Mouse (Mus musculus) embryonic facial prominence, embryonic 12.5 days (tissue): ENCODE results near the gene Slx1b. TPM values are rescaled to one million over a fixed set of nuclear protein-coding genes. Genes with fewer than 3 reads are reported as not detected.

ENCODE experiments used
- ATAC-seq: fragments of 200-750 bp; cut with Nextera tagmentation; 2 replicates; pipeline ENCODE4 v1.8.0; 2017; ENCODE audit not compliant: insufficient number of reproducible peaks, insufficient read depth, low FRiP score, low TSS enrichment
- H3K27ac ChIP-seq: fragments of 300-500 bp; sonication (generic); 2 replicates; pipeline ENCODE4 v1.5.1; 2016; ENCODE audit warnings: mild to moderate bottlenecking
- H3K27me3 ChIP-seq: fragments of 300-500 bp; sonication (generic); 2 replicates; pipeline ENCODE4 v1.6.1; 2016; ENCODE audit warnings: mild to moderate bottlenecking, moderate library complexity
- H3K36me3 ChIP-seq: fragments of 300-500 bp; sonication (generic); 2 replicates; pipeline ENCODE4 v1.6.1; 2016; ENCODE audit warnings: mild to moderate bottlenecking
- H3K4me1 ChIP-seq: fragments of 300-500 bp; sonication (generic); 2 replicates; pipeline ENCODE4 v1.6.1; 2016
- H3K4me2 ChIP-seq: fragments of 300-500 bp; sonication (generic); replicated peaks from 2 replicates; pipeline ENCODE4 v1.6.1; 2016; ENCODE audit warnings: mild to moderate bottlenecking, moderate library complexity
- H3K4me3 ChIP-seq: fragments of 300-500 bp; sonication (generic); 2 replicates; pipeline ENCODE4 v1.5.1; 2016; ENCODE audit warnings: mild to moderate bottlenecking
- H3K9ac ChIP-seq: fragments of 300-500 bp; sonication (generic); 2 replicates; pipeline ENCODE4 v1.6.1; 2016; ENCODE audit warnings: mild to moderate bottlenecking, moderate library complexity
- H3K9me3 ChIP-seq: fragments of 300-500 bp; sonication (generic); 2 replicates; pipeline ENCODE4 v1.6.1; 2016; ENCODE audit warnings: mild to moderate bottlenecking, moderate library complexity
- WGBS: fragments of 180-500 bp; shearing (Covaris S2); methylation state at CpG from one replicate; pipeline ENCODE4 v1.1.7; 2016; 5-methylcytosine and 5-hydroxymethylcytosine counted together
- polyA plus RNA-seq: library from polyadenylated mRNA; unstranded; fragments of >200 nt; fragmentation: Nextera tagmentation; extraction: Ambion mirVana; gene quantifications from 2 replicates; pipeline ENCODE4 v1.2.1, GENCODE M21; 2016

The Slx1b gene
- polyA plus RNA-seq, 1 experiment from 2014 or later: 13.4 TPM

GRCm38 (mm10) chr7:126702358-126702757 is 6.8 kb upstream of the Slx1b start:
- H3K4me3 ChIP-seq: no peak overlapping the region
- peaks cover 21% of the 10 kb centered on the region for H3K27me3 ChIP-seq
- H3K4me2 ChIP-seq: no peak overlapping the region
- H3K4me1 ChIP-seq: peaks cover 19% of the 10 kb centered on the region
- ATAC-seq: no peak
- no peaks in the 10 kb centered on the region for H3K9me3 ChIP-seq
- H3K36me3 ChIP-seq: peaks cover 11% of the 10 kb centered on the region; the same call in 1 of the 2 replicates
- no peak overlapping the region; the same call in 1 of the 2 replicates for H3K9ac ChIP-seq
- 84% methylated on average over 6 of the region's 6 CpGs for WGBS
- H3K27ac ChIP-seq: no peak overlapping the region

- 60% methylated on average over 24 of the region's 24 CpGs for WGBS
- Histone ChIP-seq H3K36me3 (peaks cover 11% of the 10 kb centered on the region; the same call in 1 of the 2 replicates), H3K4me3 (no peak overlapping the region), H3K4me2 (peak overlapping the region; percentile 24), H3K9me3 (no peaks in the 10 kb centered on the region), H3K4me1 (peaks cover 23% of the 10 kb centered on the region), H3K27ac (no peak overlapping the region), H3K27me3 (peaks cover 21% of the 10 kb centered on the region), H3K9ac (no peak overlapping the region)
- no peak for ATAC-seq
These were observed 6.2 kb upstream of the Slx1b start for GRCm38 (mm10) chr7:126701559-126702357.

GRCm38 (mm10) chr7:126701070-126701469 is 5.5 kb upstream of the Slx1b start:
- H3K4me2 ChIP-seq: peak overlapping the region; percentile 24
- H3K36me3 ChIP-seq: peaks cover 11% of the 10 kb centered on the region; the same call in 1 of the 2 replicates
- H3K4me1 ChIP-seq: peaks cover 27% of the 10 kb centered on the region
- ATAC-seq: 0 out of 2 replicates have a peak, but pooled peaks have one; percentile 11
- no peaks in the 10 kb centered on the region for H3K9me3 ChIP-seq
- WGBS: 2% methylated on average over 11 of the region's 11 CpGs
- H3K9ac ChIP-seq: no peak overlapping the region
- no peak overlapping the region for H3K27ac ChIP-seq
- H3K27me3 ChIP-seq: peaks cover 16% of the 10 kb centered on the region
- H3K4me3 ChIP-seq: 0 out of 2 replicates have a peak overlapping the region, but pooled peaks have one; percentile 9

GRCm38 (mm10) chr7:126700063-126701015 is 4.8 kb upstream of the Slx1b start:
- H3K4me3 ChIP-seq: no peak overlapping the region
- no peak overlapping the region; the same call in 1 of the 2 replicates for H3K9ac ChIP-seq
- H3K36me3 ChIP-seq: peaks cover 11% of the 10 kb centered on the region; the same call in 1 of the 2 replicates
- no peak for ATAC-seq
- H3K4me1 ChIP-seq: peaks cover 27% of the 10 kb centered on the region
- 84% methylated on average over 25 of the region's 25 CpGs for WGBS
- H3K27ac ChIP-seq: no peak overlapping the region
- H3K9me3 ChIP-seq: no peaks in the 10 kb centered on the region
- H3K27me3 ChIP-seq: peaks cover 9% of the 10 kb centered on the region
- H3K4me2 ChIP-seq: no peak overlapping the region; the same call in 1 of the 2 replicates

GRCm38 (mm10) chr7:126697838-126698237 is 2.3 kb upstream of the Slx1b start:
- 93% methylated on average over 8 of the region's 8 CpGs for WGBS
- H3K27ac ChIP-seq: no peak overlapping the region
- H3K9ac ChIP-seq: no peak overlapping the region
- no peaks in the 10 kb centered on the region for H3K27me3 ChIP-seq
- H3K4me3 ChIP-seq: no peak overlapping the region
- no peak for ATAC-seq
- no peaks in the 10 kb centered on the region for H3K9me3 ChIP-seq
- peaks cover 26% of the 10 kb centered on the region for H3K4me1 ChIP-seq
- H3K4me2 ChIP-seq: no peak overlapping the region
- peaks cover 11% of the 10 kb centered on the region; the same call in 1 of the 2 replicates for H3K36me3 ChIP-seq

GRCm38 (mm10) chr7:126696886-126697285 is 1.3 kb upstream of the Slx1b start:
- 82% methylated on average over 3 of the region's 3 CpGs for WGBS
- Histone ChIP-seq H3K36me3 (peaks cover 20% of the 10 kb centered on the region), H3K4me2 (peak overlapping the region; percentile 82), H3K9me3 (no peaks in the 10 kb centered on the region), H3K4me1 (peaks cover 26% of the 10 kb centered on the region), H3K27ac (no peak overlapping the region), H3K9ac (peak overlapping the region; percentile 83; the same call in 1 of the 2 replicates), H3K4me3 (peak overlapping the region; percentile 78), H3K27me3 (no peaks in the 10 kb centered on the region)
- ATAC-seq: no peak

GRCm38 (mm10) chr7:126696303-126696702 is 719 bp upstream of the Slx1b start:
- Histone ChIP-seq H3K4me1 (peaks cover 25% of the 10 kb centered on the region), H3K9me3 (no peaks in the 10 kb centered on the region), H3K27ac (no peak overlapping the region), H3K9ac (peak overlapping the region; percentile 83), H3K27me3 (no peaks in the 10 kb centered on the region), H3K36me3 (peaks cover 26% of the 10 kb centered on the region), H3K4me3 (peak overlapping the region; percentile 78), H3K4me2 (peak overlapping the region; percentile 82)
- no peak for ATAC-seq
- 3% methylated on average over 17 of the region's 17 CpGs for WGBS

GRCm38 (mm10) chr7:126695210-126695611 is 373 bp downstream of the Slx1b start, which contains the start of gene Bola2:
Bola2 (plus strand) TSS chr7:126695401.
- Histone ChIP-seq H3K36me3 (peaks cover 32% of the 10 kb centered on the region), H3K4me2 (peak within 1 kb of the TSS; percentile 82), H3K9me3 (no peaks in the 10 kb centered on the region), H3K4me1 (peaks cover 18% of the 10 kb centered on the region), H3K9ac (peak within 1 kb of the TSS; percentile 83), H3K27ac (peak within 1 kb of the TSS; percentile 96), H3K4me3 (peak within 1 kb of the TSS; percentile 78), H3K27me3 (no peaks in the 10 kb centered on the region)
- under 1% methylated on average over 31 of the region's 31 CpGs for WGBS
- ATAC-seq: 0 out of 2 replicates have a peak, but pooled peaks have one; percentile 22

- H3K4me2 ChIP-seq: peak overlapping the region; percentile 82
- H3K4me3 ChIP-seq: peak overlapping the region; percentile 78
- WGBS: 50% methylated on average over 10 of the region's 10 CpGs
- ATAC-seq: no peak
- peaks cover 18% of the 10 kb centered on the region for H3K4me1 ChIP-seq
- H3K27ac ChIP-seq: no peak overlapping the region
- no peaks in the 10 kb centered on the region for H3K27me3 ChIP-seq
- no peaks in the 10 kb centered on the region for H3K9me3 ChIP-seq
- peaks cover 30% of the 10 kb centered on the region for H3K36me3 ChIP-seq
- 0 out of 2 replicates have a peak overlapping the region, but pooled peaks have one; percentile 31 for H3K9ac ChIP-seq
These were observed 1.0 kb downstream of the Slx1b start for GRCm38 (mm10) chr7:126694441-126695051.

- no peak overlapping the region for H3K27ac ChIP-seq
- H3K9me3 ChIP-seq: no peaks in the 10 kb centered on the region
- WGBS: 85% methylated on average over 7 of the region's 7 CpGs
- peaks cover 28% of the 10 kb centered on the region for H3K36me3 ChIP-seq
- H3K4me3 ChIP-seq: no peak overlapping the region
- 0 out of 2 replicates have a peak overlapping the region, but pooled peaks have one; percentile 8 for H3K9ac ChIP-seq
- H3K4me1 ChIP-seq: peaks cover 18% of the 10 kb centered on the region
- no peak overlapping the region for H3K4me2 ChIP-seq
- no peaks in the 10 kb centered on the region for H3K27me3 ChIP-seq
- no peak for ATAC-seq
These were observed 1.8 kb downstream of the Slx1b start for GRCm38 (mm10) chr7:126693781-126694180.

- H3K4me1 ChIP-seq: peaks cover 18% of the 10 kb centered on the region
- no peak overlapping the region for H3K4me3 ChIP-seq
- no peak overlapping the region for H3K27ac ChIP-seq
- H3K4me2 ChIP-seq: no peak overlapping the region
- H3K9ac ChIP-seq: 0 out of 2 replicates have a peak overlapping the region, but pooled peaks have one; percentile 8
- no peaks in the 10 kb centered on the region for H3K27me3 ChIP-seq
- H3K9me3 ChIP-seq: no peaks in the 10 kb centered on the region
- WGBS: 40% methylated on average over 3 of the region's 3 CpGs
- ATAC-seq: no peak
- H3K36me3 ChIP-seq: peaks cover 26% of the 10 kb centered on the region
These were observed 2.3 kb downstream of the Slx1b start for GRCm38 (mm10) chr7:126693256-126693655.
